Mouse (Mus musculus): Measurements from ENCODE around the gene Gm5475. TPM values are rescaled to one million over a fixed set of nuclear protein-coding genes. Genes with fewer than 3 reads are reported as not detected.

Gm5475 gene
- polyA plus RNA-seq, 1 experiment from 2014 or later = 0.10 TPM

- 76% methylated on average over 9 of the region's 9 CpGs for WGBS
- Histone ChIP-seq H3K9me3 (ENCODE audit: control insufficient read depth, low read length) (no peaks in the 10 kb centered on the region), H3K4me2 (peak overlapping the region; percentile 100), H3K4me1 (replicated peaks; ENCODE audit: control insufficient read depth, insufficient read depth, low read length) (peaks cover 69% of the 10 kb centered on the region), H3K27ac (ENCODE audit: low read depth, low read length) (peak overlapping the region; percentile 46; the same call in 1 of the 2 replicates), H3K36me3 (ENCODE audit: control insufficient read depth, insufficient read depth, low read length) (no peaks in the 10 kb centered on the region), H3K4me3 (ENCODE audit: low read depth, low read length) (no peak overlapping the region), H3K9ac (ENCODE audit: low read depth, low read length) (peak overlapping the region; percentile 51), H3K27me3 (replicated peaks; ENCODE audit: control insufficient read depth, insufficient read depth, low read length) (no peaks in the 10 kb centered on the region)
- no peak for DNase-seq (ENCODE audit: low spot score)
- no peak for ATAC-seq (replicated peaks; ENCODE audit: low FRiP score)
Observed at GRCm38 (mm10) chr15:100417854-100418450, 4.0 kb upstream of the Gm5475 start.

GRCm38 (mm10) chr15:100419311-100419710 lies 2.6 kb upstream of the Gm5475 start:
- Histone ChIP-seq H3K4me1 (replicated peaks; ENCODE audit: control insufficient read depth, insufficient read depth, low read length) (peaks cover 69% of the 10 kb centered on the region), H3K36me3 (ENCODE audit: control insufficient read depth, insufficient read depth, low read length) (no peaks in the 10 kb centered on the region), H3K27ac (ENCODE audit: low read depth, low read length) (peak overlapping the region; percentile 99), H3K27me3 (replicated peaks; ENCODE audit: control insufficient read depth, insufficient read depth, low read length) (peaks cover under 1% of the 10 kb centered on the region; the same call in 1 of the 2 replicates), H3K4me2 (peak overlapping the region; percentile 100), H3K4me3 (ENCODE audit: low read depth, low read length) (peak overlapping the region; percentile 100), H3K9me3 (ENCODE audit: control insufficient read depth, low read length) (no peaks in the 10 kb centered on the region), H3K9ac (ENCODE audit: low read depth, low read length) (peak overlapping the region; percentile 59)
- no peak for DNase-seq (ENCODE audit: low spot score)
- 58% methylated on average over 8 of the region's 8 CpGs for WGBS
- peak; percentile 0; the same call in 1 of the 2 replicates for ATAC-seq (replicated peaks; ENCODE audit: low FRiP score)

- H3K27ac ChIP-seq (ENCODE audit: low read depth, low read length) = peak overlapping the region; percentile 99
- H3K4me2 ChIP-seq = peak overlapping the region; percentile 100
- H3K36me3 ChIP-seq (ENCODE audit: control insufficient read depth, insufficient read depth, low read length) = no peaks in the 10 kb centered on the region
- H3K4me3 ChIP-seq (ENCODE audit: low read depth, low read length) = peak overlapping the region; percentile 100
- DNase-seq (ENCODE audit: low spot score) (no peak), ATAC-seq (replicated peaks; ENCODE audit: low FRiP score) (peak; percentile 83)
- H3K27me3 ChIP-seq (replicated peaks; ENCODE audit: control insufficient read depth, insufficient read depth, low read length) = peaks cover 9% of the 10 kb centered on the region
- peak overlapping the region; percentile 98 for H3K9ac ChIP-seq (ENCODE audit: low read depth, low read length)
- WGBS = 26% methylated on average over 9 of the region's 9 CpGs
- no peaks in the 10 kb centered on the region for H3K9me3 ChIP-seq (ENCODE audit: control insufficient read depth, low read length)
- H3K4me1 ChIP-seq (replicated peaks; ENCODE audit: control insufficient read depth, insufficient read depth, low read length) = peaks cover 65% of the 10 kb centered on the region
Observed at GRCm38 (mm10) chr15:100419901-100420745, 1.8 kb upstream of the Gm5475 start.

GRCm38 (mm10) chr15:100421059-100421757 lies 739 bp upstream of the Gm5475 start:
- 17% methylated on average over 8 of the region's 8 CpGs for WGBS
- no peak for ATAC-seq (replicated peaks; ENCODE audit: low FRiP score)

GRCm38 (mm10) chr15:100422476-100422875 lies 529 bp downstream of the Gm5475 start:
- H3K9ac ChIP-seq (ENCODE audit: low read depth, low read length) = peak overlapping the region; percentile 98
- H3K4me2 ChIP-seq = peak overlapping the region; percentile 100
- no peak for DNase-seq (ENCODE audit: low spot score)
- H3K36me3 ChIP-seq (ENCODE audit: control insufficient read depth, insufficient read depth, low read length) = no peaks in the 10 kb centered on the region
- peaks cover 13% of the 10 kb centered on the region for H3K27me3 ChIP-seq (replicated peaks; ENCODE audit: control insufficient read depth, insufficient read depth, low read length)
- H3K4me1 ChIP-seq (replicated peaks; ENCODE audit: control insufficient read depth, insufficient read depth, low read length) = peaks cover 46% of the 10 kb centered on the region
- WGBS = under 1% methylated on average over 42 of the region's 44 CpGs
- peak overlapping the region; percentile 99 for H3K27ac ChIP-seq (ENCODE audit: low read depth, low read length)
- no peak for ATAC-seq (replicated peaks; ENCODE audit: low FRiP score)
- no peaks in the 10 kb centered on the region for H3K9me3 ChIP-seq (ENCODE audit: control insufficient read depth, low read length)
- H3K4me3 ChIP-seq (ENCODE audit: low read depth, low read length) = peak overlapping the region; percentile 100

More at GRCm38 (mm10) chr15:100421059-100421757, 739 bp upstream of the Gm5475 start:
- peak overlapping the region; percentile 98 for H3K9ac ChIP-seq (ENCODE audit: low read depth, low read length)
- H3K9me3 ChIP-seq (ENCODE audit: control insufficient read depth, low read length) = no peaks in the 10 kb centered on the region
- no peaks in the 10 kb centered on the region for H3K36me3 ChIP-seq (ENCODE audit: control insufficient read depth, insufficient read depth, low read length)
- H3K4me2 ChIP-seq = peak overlapping the region; percentile 100
- peaks cover 13% of the 10 kb centered on the region for H3K27me3 ChIP-seq (replicated peaks; ENCODE audit: control insufficient read depth, insufficient read depth, low read length)
- peaks cover 55% of the 10 kb centered on the region for H3K4me1 ChIP-seq (replicated peaks; ENCODE audit: control insufficient read depth, insufficient read depth, low read length)
- no peak for DNase-seq (ENCODE audit: low spot score)
- peak overlapping the region; percentile 100 for H3K4me3 ChIP-seq (ENCODE audit: low read depth, low read length)
- H3K27ac ChIP-seq (ENCODE audit: low read depth, low read length) = peak overlapping the region; percentile 99

GRCm38 (mm10) chr15:100422899-100423860 lies 1.2 kb downstream of the Gm5475 start:
- no peaks in the 10 kb centered on the region for H3K36me3 ChIP-seq (ENCODE audit: control insufficient read depth, insufficient read depth, low read length)
- peaks cover 13% of the 10 kb centered on the region for H3K27me3 ChIP-seq (replicated peaks; ENCODE audit: control insufficient read depth, insufficient read depth, low read length)
- peak overlapping the region; percentile 99 for H3K27ac ChIP-seq (ENCODE audit: low read depth, low read length)

GRCm38 (mm10) chr15:100423916-100424315 lies 2.0 kb downstream of the Gm5475 start:
- 5% methylated on average over 14 of the region's 14 CpGs for WGBS
- no peaks in the 10 kb centered on the region for H3K36me3 ChIP-seq (ENCODE audit: control insufficient read depth, insufficient read depth, low read length)
- no peak overlapping the region for H3K27ac ChIP-seq (ENCODE audit: low read depth, low read length)
- peak overlapping the region; percentile 66 for H3K9ac ChIP-seq (ENCODE audit: low read depth, low read length)
- H3K4me1 ChIP-seq (replicated peaks; ENCODE audit: control insufficient read depth, insufficient read depth, low read length) = peaks cover 32% of the 10 kb centered on the region
- H3K27me3 ChIP-seq (replicated peaks; ENCODE audit: control insufficient read depth, insufficient read depth, low read length) = peaks cover 13% of the 10 kb centered on the region
- H3K4me2 ChIP-seq = peak overlapping the region; percentile 100
- no peak for DNase-seq (ENCODE audit: low spot score)
- no peaks in the 10 kb centered on the region for H3K9me3 ChIP-seq (ENCODE audit: control insufficient read depth, low read length)
- peak overlapping the region; percentile 100 for H3K4me3 ChIP-seq (ENCODE audit: low read depth, low read length)
- no peak for ATAC-seq (replicated peaks; ENCODE audit: low FRiP score)

More at GRCm38 (mm10) chr15:100422899-100423860, 1.2 kb downstream of the Gm5475 start:
- Histone ChIP-seq H3K9me3 (ENCODE audit: control insufficient read depth, low read length) (no peaks in the 10 kb centered on the region), H3K9ac (ENCODE audit: low read depth, low read length) (peak overlapping the region; percentile 98), H3K4me2 (peak overlapping the region; percentile 100), H3K4me3 (ENCODE audit: low read depth, low read length) (peak overlapping the region; percentile 100), H3K4me1 (replicated peaks; ENCODE audit: control insufficient read depth, insufficient read depth, low read length) (peaks cover 39% of the 10 kb centered on the region)
- WGBS = under 1% methylated on average over 62 of the region's 65 CpGs
- DNase-seq (ENCODE audit: low spot score) (peak; percentile 98), ATAC-seq (replicated peaks; ENCODE audit: low FRiP score) (peak; percentile 88)

Measured in liver, embryonic 11.5 days (tissue).